Mouse (Mus musculus): ENCODE data around the gene Psd4.

DNA sequence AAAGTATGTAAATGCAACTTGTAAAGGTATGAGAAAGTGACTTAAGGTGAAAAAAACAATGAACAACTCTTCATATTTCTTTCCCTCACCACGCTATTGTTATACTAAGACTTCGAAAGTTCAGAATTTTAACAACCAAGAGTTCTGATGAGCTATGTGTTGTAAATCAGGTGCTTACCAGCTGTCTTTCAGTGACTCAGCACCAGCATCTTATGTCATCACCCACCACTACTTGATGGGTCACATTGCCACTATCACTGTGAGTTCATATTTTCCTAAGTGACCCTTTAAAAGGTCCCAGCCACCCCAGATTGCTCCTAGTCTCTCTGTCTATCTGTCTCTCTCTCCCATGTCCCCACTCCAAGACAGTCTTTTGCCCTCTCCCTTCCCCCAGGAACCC, 14.3 kb upstream of the Psd4 start:
- TF ChIP-seq CTCF (conservative IDR thresholded peaks at IDR 0.05; ENCODE audit: insufficient read depth, insufficient read length, low read depth, low read length) (no peak), POLR2A (IDR thresholded peaks at IDR 0.05; ENCODE audit: low read depth, low read length) (no peak)

Data from kidney, adult 2 months (tissue).